Mouse (Mus musculus): ENCODE measurements around the gene Ncoa6. TPM values are rescaled to one million over a fixed set of nuclear protein-coding genes. Genes with fewer than 3 reads are reported as not detected.
"Not testable (repeated sequence)": the region's sequence is repeated elsewhere in the genome, so short reads cannot be mapped to it uniquely, and the experiment has no call there.

Ncoa6 gene
- polyA plus RNA-seq, 1 experiment from 2014 or later: 28.9 TPM

- H3K4me2 ChIP-seq: no peak overlapping the region
- peaks cover 12% of the 10 kb centered on the region; the same call in 1 of the 2 replicates for H3K4me1 ChIP-seq
- H3K9ac ChIP-seq: no peak overlapping the region
- H3K27me3 ChIP-seq (replicated peaks): no peaks in the 10 kb centered on the region
- peaks cover 24% of the 10 kb centered on the region; the same call in 1 of the 2 replicates for H3K36me3 ChIP-seq (replicated peaks)
- no peaks in the 10 kb centered on the region for H3K9me3 ChIP-seq
- ATAC-seq (replicated peaks): no peak
- H3K27ac ChIP-seq: no peak overlapping the region
- no peak overlapping the region for H3K4me3 ChIP-seq
- WGBS: 87% methylated on average over 7 of the region's 7 CpGs
Measured at GRCm38 (mm10) chr2:155502596-155502995, 28.9 kb upstream of the Ncoa6 start.

- Histone ChIP-seq H3K27me3 (replicated peaks) (no peaks in the 10 kb centered on the region), H3K4me2 (no peak overlapping the region), H3K9ac (no peak overlapping the region), H3K36me3 (replicated peaks) (peaks cover 42% of the 10 kb centered on the region), H3K4me3 (no peak overlapping the region), H3K4me1 (no peaks in the 10 kb centered on the region), H3K9me3 (no peaks in the 10 kb centered on the region), H3K27ac (no peak overlapping the region)
- WGBS: 93% methylated on average over 6 of the region's 6 CpGs
- no peak for ATAC-seq (replicated peaks)
Measured at GRCm38 (mm10) chr2:155490998-155491397, 17.3 kb upstream of the Ncoa6 start.

GRCm38 (mm10) chr2:155482021-155482420, 8.3 kb upstream of the Ncoa6 start:
- Histone ChIP-seq H3K4me1 (no peaks in the 10 kb centered on the region), H3K27ac (no peak overlapping the region), H3K4me2 (no peak overlapping the region), H3K9me3 (no peaks in the 10 kb centered on the region; the same call in 1 of the 2 replicates), H3K9ac (no peak overlapping the region), H3K4me3 (no peak overlapping the region), H3K36me3 (replicated peaks) (no peaks in the 10 kb centered on the region), H3K27me3 (replicated peaks) (no peaks in the 10 kb centered on the region)
- no peak for ATAC-seq (replicated peaks)
- 43% methylated on average over 3 of the region's 3 CpGs for WGBS

GRCm38 (mm10) chr2:155472671-155473569, 774 bp downstream of the Ncoa6 start:
- Histone ChIP-seq H3K9me3 (no peaks in the 10 kb centered on the region), H3K4me2 (peak overlapping the region; percentile 80), H3K27ac (peak overlapping the region; percentile 95), H3K36me3 (replicated peaks) (no peaks in the 10 kb centered on the region), H3K27me3 (replicated peaks) (no peaks in the 10 kb centered on the region), H3K9ac (peak overlapping the region; percentile 94), H3K4me1 (peaks cover 30% of the 10 kb centered on the region), H3K4me3 (peak overlapping the region; percentile 94)
- ATAC-seq (replicated peaks): peak; percentile 66
- under 1% methylated on average over 59 of the region's 71 CpGs for WGBS

GRCm38 (mm10) chr2:155466861-155467260, 6.8 kb downstream of the Ncoa6 start:
- no peaks in the 10 kb centered on the region for H3K36me3 ChIP-seq (replicated peaks)
- H3K4me1 ChIP-seq: peaks cover 15% of the 10 kb centered on the region
- no peak overlapping the region for H3K9ac ChIP-seq
- 97% methylated on average over 1 of the region's 1 CpGs for WGBS
- no peaks in the 10 kb centered on the region for H3K27me3 ChIP-seq (replicated peaks)
- H3K4me3 ChIP-seq: no peak overlapping the region
- H3K27ac ChIP-seq: no peak overlapping the region
- no peak for ATAC-seq (replicated peaks)
- no peak overlapping the region for H3K4me2 ChIP-seq
- no peaks in the 10 kb centered on the region for H3K9me3 ChIP-seq

GRCm38 (mm10) chr2:155453591-155453990, 20.1 kb downstream of the Ncoa6 start:
- ATAC-seq (replicated peaks): no peak
- Histone ChIP-seq H3K36me3 (replicated peaks) (no peaks in the 10 kb centered on the region), H3K4me2 (no peak overlapping the region), H3K4me3 (no peak overlapping the region), H3K9me3 (no peaks in the 10 kb centered on the region), H3K27ac (no peak overlapping the region), H3K9ac (no peak overlapping the region), H3K4me1 (no peaks in the 10 kb centered on the region), H3K27me3 (replicated peaks) (no peaks in the 10 kb centered on the region)
- WGBS: 85% methylated on average over 7 of the region's 7 CpGs

GRCm38 (mm10) chr2:155451256-155451655, 22.4 kb downstream of the Ncoa6 start:
- Histone ChIP-seq H3K4me2 (no peak overlapping the region), H3K9ac (no peak overlapping the region), H3K9me3 (no peaks in the 10 kb centered on the region), H3K4me3 (no peak overlapping the region), H3K4me1 (no peaks in the 10 kb centered on the region), H3K27ac (no peak overlapping the region), H3K27me3 (replicated peaks) (no peaks in the 10 kb centered on the region), H3K36me3 (replicated peaks) (no peaks in the 10 kb centered on the region)
- whole genome bisulfite sequencing: 85% methylated on average over 5 of the region's 5 CpGs
- ATAC-seq (replicated peaks): no peak

GRCm38 (mm10) chr2:155447906-155448305, 25.8 kb downstream of the Ncoa6 start:
- not testable (repeated sequence) for H3K36me3 ChIP-seq (replicated peaks); H3K4me2 ChIP-seq; H3K9ac ChIP-seq; H3K27me3 ChIP-seq (replicated peaks); ATAC-seq (replicated peaks); H3K4me1 ChIP-seq; H3K27ac ChIP-seq; H3K4me3 ChIP-seq; H3K9me3 ChIP-seq
- 97% methylated on average over 1 of the region's 1 CpGs for WGBS

GRCm38 (mm10) chr2:155443446-155443845, 30.2 kb downstream of the Ncoa6 start:
- H3K9me3 ChIP-seq: no peaks in the 10 kb centered on the region
- WGBS: 56% methylated on average over 2 of the region's 2 CpGs

GRCm38 (mm10) chr2:155442916-155443315, 30.8 kb downstream of the Ncoa6 start:
- H3K9me3 ChIP-seq: no peaks in the 10 kb centered on the region
- no peaks in the 10 kb centered on the region for H3K4me1 ChIP-seq
- no peak overlapping the region for H3K4me2 ChIP-seq
- no peak for ATAC-seq (replicated peaks)
- H3K4me3 ChIP-seq: no peak overlapping the region
- H3K36me3 ChIP-seq (replicated peaks): no peaks in the 10 kb centered on the region; the same call in 1 of the 2 replicates
- H3K9ac ChIP-seq: no peak overlapping the region
- H3K27me3 ChIP-seq (replicated peaks): no peaks in the 10 kb centered on the region
- 87% methylated on average over 4 of the region's 4 CpGs for whole genome bisulfite sequencing
- H3K27ac ChIP-seq: no peak overlapping the region

More at GRCm38 (mm10) chr2:155443446-155443845, 30.2 kb downstream of the Ncoa6 start:
- Histone ChIP-seq H3K27me3 (replicated peaks) (no peaks in the 10 kb centered on the region), H3K27ac (no peak overlapping the region), H3K4me1 (no peaks in the 10 kb centered on the region), H3K36me3 (replicated peaks) (no peaks in the 10 kb centered on the region; the same call in 1 of the 2 replicates), H3K9ac (no peak overlapping the region), H3K4me2 (no peak overlapping the region), H3K4me3 (no peak overlapping the region)
- ATAC-seq (replicated peaks): no peak

- Histone ChIP-seq H3K4me2 (no peak overlapping the region), H3K4me3 (no peak overlapping the region), H3K9ac (no peak overlapping the region), H3K27me3 (replicated peaks) (no peaks in the 10 kb centered on the region), H3K27ac (no peak overlapping the region), H3K9me3 (no peaks in the 10 kb centered on the region), H3K36me3 (replicated peaks) (peaks cover 27% of the 10 kb centered on the region), H3K4me1 (no peaks in the 10 kb centered on the region)
- no peak for ATAC-seq (replicated peaks)
Measured at GRCm38 (mm10) chr2:155436445-155436844, 37.2 kb downstream of the Ncoa6 start.

GRCm38 (mm10) chr2:155420911-155421310, 52.8 kb downstream of the Ncoa6 start:
- no peak for ATAC-seq (replicated peaks)
- H3K27me3 ChIP-seq (replicated peaks): no peaks in the 10 kb centered on the region
- H3K27ac ChIP-seq: no peak overlapping the region
- H3K4me2 ChIP-seq: no peak overlapping the region
- no peaks in the 10 kb centered on the region for H3K9me3 ChIP-seq
- 89% methylated on average over 2 of the region's 2 CpGs for WGBS
- H3K4me1 ChIP-seq: no peaks in the 10 kb centered on the region
- H3K4me3 ChIP-seq: no peak overlapping the region
- H3K36me3 ChIP-seq (replicated peaks): peaks cover 37% of the 10 kb centered on the region; the same call in 1 of the 2 replicates
- H3K9ac ChIP-seq: no peak overlapping the region

GRCm38 (mm10) chr2:155404635-155405034, 69.1 kb downstream of the Ncoa6 start:
- 100% methylated on average over 1 of the region's 1 CpGs for WGBS
- Histone ChIP-seq H3K9me3 (no peaks in the 10 kb centered on the region), H3K9ac (no peak overlapping the region), H3K4me1 (no peaks in the 10 kb centered on the region), H3K4me3 (no peak overlapping the region), H3K4me2 (no peak overlapping the region), H3K27ac (no peak overlapping the region), H3K27me3 (replicated peaks) (no peaks in the 10 kb centered on the region), H3K36me3 (replicated peaks) (peaks cover 39% of the 10 kb centered on the region)
- ATAC-seq (replicated peaks): no peak

Measured in midbrain, embryonic 15.5 days (tissue).